Mouse (Mus musculus) CH12.LX (cell line): Measurements from ENCODE around the gene Fbxo44. TPM values are rescaled to one million over a fixed set of nuclear protein-coding genes. Genes with fewer than 3 reads are reported as not detected.

ENCODE experiments used
- DNase-seq: peaks from one replicate; pipeline ENCODE4 v3.0.0-alpha.2; 2013; ENCODE audit errors: extremely low read depth
- H3K27ac ChIP-seq: 2 replicates; pipeline ENCODE4 v1.5.1; 2012; ENCODE audit warnings: low read depth, mild to moderate bottlenecking, control low read depth, moderate library complexity; ENCODE audit not compliant: insufficient read depth
- H3K27me3 ChIP-seq: replicated peaks from 2 replicates; pipeline ENCODE3; 2012; ENCODE audit warnings: inconsistent platforms
- H3K36me3 ChIP-seq, 2 experiments: replicated peaks in 1 of 2; 2 replicates each; pipeline versions ENCODE3 to v1.6.1; 2012; ENCODE audit warnings: inconsistent platforms in 1 of 2, low read length in 1 of 2, mild to moderate bottlenecking in 1 of 2, mixed read lengths in 1 of 2, moderate library complexity in 1 of 2; ENCODE audit not compliant: control insufficient read depth in 1 of 2, insufficient read depth in 1 of 2
- H3K4me1 ChIP-seq, 2 experiments: 2 replicates each; pipeline ENCODE4 v1.6.1; 2012; ENCODE audit warnings: inconsistent platforms in 1 of 2, moderate library complexity in 1 of 2; ENCODE audit not compliant: insufficient read depth in 2 of 2, control insufficient read depth in 1 of 2
- H3K4me2 ChIP-seq: 2 replicates; pipeline ENCODE4 v1.6.1; 2012; ENCODE audit warnings: low read depth, mild to moderate bottlenecking, control low read depth; ENCODE audit not compliant: poor library complexity, insufficient read depth, severe bottlenecking
- H3K4me3 ChIP-seq, 3 experiments: fragments of 150-350 bp in 1 of 3; sonication (generic) in 1 of 3; replicated peaks in 1 of 3; 2 replicates each; pipeline versions ENCODE3 to v1.5.1; 2011 to 2012; ENCODE audit warnings: low read depth in 2 of 3, low read length in 2 of 3, mild to moderate bottlenecking in 2 of 3, moderate library complexity in 2 of 3, control low read depth in 1 of 3, improper control_type of control experiment in 1 of 3, inconsistent platforms in 1 of 3, mixed read lengths in 1 of 3; ENCODE audit not compliant: poor library complexity in 1 of 3
- H3K79me2 ChIP-seq: replicated peaks from 2 replicates; pipeline ENCODE4 v1.6.1; 2012; ENCODE audit warnings: mild to moderate bottlenecking, moderate library complexity; ENCODE audit not compliant: control insufficient read depth, poor library complexity, insufficient read depth, severe bottlenecking; ENCODE audit errors: extremely low read depth
- H3K9ac ChIP-seq: 2 replicates; pipeline ENCODE4 v1.6.1; 2012; ENCODE audit warnings: low read depth, mild to moderate bottlenecking, control low read depth, moderate library complexity; ENCODE audit not compliant: insufficient read depth
- H3K9me3 ChIP-seq: replicated peaks from 2 replicates; pipeline ENCODE3; 2012; ENCODE audit warnings: low read length, inconsistent platforms, mixed read lengths
- BHLHE40 ChIP-seq: IDR thresholded peaks from 2 replicates; pipeline ENCODE4 v1.6.1; 2011; ENCODE audit warnings: mild to moderate bottlenecking, low read depth, low read length, improper control_type of control experiment
- E2F4 ChIP-seq: IDR thresholded peaks from 2 replicates; pipeline ENCODE4 v1.6.1; 2011; ENCODE audit warnings: low read depth, low read length, improper control_type of control experiment; ENCODE audit not compliant: insufficient replicate concordance
- ETS1 ChIP-seq: conservative IDR thresholded peaks from 2 replicates; pipeline ENCODE4 v1.6.1; 2012; ENCODE audit warnings: low read depth, mild to moderate bottlenecking, inconsistent platforms, low read length, improper control_type of control experiment, moderate library complexity
- GABPA ChIP-seq: IDR thresholded peaks from 2 replicates; pipeline ENCODE4 v1.6.1; 2012; ENCODE audit warnings: low read depth, low read length, improper control_type of control experiment, inconsistent platforms; ENCODE audit not compliant: insufficient replicate concordance
- JUN ChIP-seq: IDR thresholded peaks from 2 replicates; pipeline ENCODE4 v1.6.1; 2011; ENCODE audit warnings: low read depth, mild to moderate bottlenecking, low read length, improper control_type of control experiment, moderate library complexity; ENCODE audit not compliant: insufficient read depth
- JUND ChIP-seq: conservative IDR thresholded peaks from 2 replicates; pipeline ENCODE4 v1.6.1; 2011; ENCODE audit warnings: low read depth, low read length, improper control_type of control experiment
- KAT2A ChIP-seq: IDR thresholded peaks from 2 replicates; pipeline ENCODE4 v1.6.1; 2012; ENCODE audit warnings: low read length, improper control_type of control experiment, inconsistent platforms; ENCODE audit not compliant: insufficient replicate concordance
- MAFK ChIP-seq: IDR thresholded peaks from 2 replicates; pipeline ENCODE4 v1.6.1; 2011; ENCODE audit warnings: low read length, improper control_type of control experiment; ENCODE audit not compliant: insufficient replicate concordance
- MEF2A ChIP-seq: IDR thresholded peaks from 2 replicates; pipeline ENCODE4 v1.6.1; 2014; ENCODE audit warnings: low read depth, mild to moderate bottlenecking, inconsistent platforms, low read length, improper control_type of control experiment, borderline replicate concordance
- MXI1 ChIP-seq: IDR thresholded peaks from 2 replicates; pipeline ENCODE4 v1.6.1; 2011; ENCODE audit warnings: mild to moderate bottlenecking, low read depth, low read length, improper control_type of control experiment
- NRF1 ChIP-seq: IDR thresholded peaks from 2 replicates; pipeline ENCODE4 v1.6.1; 2014; ENCODE audit warnings: low read depth, mild to moderate bottlenecking, inconsistent platforms, low read length, improper control_type of control experiment, moderate library complexity
- PAX5 ChIP-seq: IDR thresholded peaks from 2 replicates; pipeline ENCODE4 v1.6.1; 2012; ENCODE audit warnings: low read length, inconsistent platforms, mixed read lengths
- SIN3A ChIP-seq: IDR thresholded peaks from 2 replicates; pipeline ENCODE4 v1.6.1; 2012; ENCODE audit warnings: low read length, improper control_type of control experiment, inconsistent platforms
- USF1 ChIP-seq: IDR thresholded peaks from 2 replicates; pipeline ENCODE4 v1.6.1; 2014; ENCODE audit warnings: low read depth, mild to moderate bottlenecking, inconsistent platforms, low read length, improper control_type of control experiment
- USF2 ChIP-seq: conservative IDR thresholded peaks from 2 replicates; pipeline ENCODE4 v1.6.1; 2011; ENCODE audit warnings: low read depth, low read length, improper control_type of control experiment
- ZMIZ1 ChIP-seq: IDR thresholded peaks from 2 replicates; pipeline ENCODE4 v1.6.1; 2012; ENCODE audit warnings: low read depth, mild to moderate bottlenecking, inconsistent platforms, low read length, improper control_type of control experiment
- dilution Hi-C: fragments of 300-500 bp; cut with MboI; formaldehyde crosslinking; loops from 2 replicates; pipeline ENCODE4 v1.14.3; 2020; ENCODE audit warnings: low sequenced_read_pairs; ENCODE audit not compliant: extremely low pct_unique_long_range_greater_than_20kb, extremely low pct_ligation_motif_present
- in situ Hi-C: fragments of 300-500 bp; cut with MboI; formaldehyde crosslinking; loops from 3 replicates; pipeline ENCODE4 v1.14.3; 2019; ENCODE audit warnings: low sequenced_read_pairs, low pct_ligation_motif_present, low pct_unique_long_range_greater_than_20kb, mixed read lengths
- polyA plus RNA-seq: library from polyadenylated mRNA; unstranded; fragments of >175 nt; gene quantifications from 2 replicates; pipeline ENCODE4 v1.2.1, GENCODE M21; 2012; ENCODE audit warnings: low read depth; ENCODE audit not compliant: insufficient read length
- total RNA-seq, 2 experiments: library from RNA; depleted of rRNA; stranded (reverse); fragments of 300-350 nt in 1 of 2; fragments of >200 nt in 1 of 2; gene quantifications; 2 replicates each; pipeline ENCODE4 v1.2.3; 2012 to 2014

Gene Fbxo44
- total and polyA plus RNA-seq, 3 experiments: 2.1 to 10.6 (median 2.8) TPM

- no peak for DNase-seq
- dilution Hi-C loops: no loop called here
- peaks cover 19% of the 10 kb centered on the region for H3K9me3 ChIP-seq
- no peak for TF ChIP-seq MXI1
- TF ChIP-seq SIN3A: no peak
- no peak for TF ChIP-seq MEF2A
- TF ChIP-seq PAX5: no peak
- TF ChIP-seq NRF1: no peak
- no peak for TF ChIP-seq MAFK
- no peak for TF ChIP-seq JUND
- TF ChIP-seq GABPA: no peak
- no peak for TF ChIP-seq ETS1
- no peak for TF ChIP-seq KAT2A
- TF ChIP-seq, all 38 proteins: peak for 0
- H3K27me3 ChIP-seq: peaks cover 60% of the 10 kb centered on the region
- H3K9ac ChIP-seq: no peak overlapping the region
- no peak overlapping the region for H3K4me2 ChIP-seq
- no peak overlapping the region for H3K4me3 ChIP-seq
- H3K27ac ChIP-seq: no peak overlapping the region
- H3K79me2 ChIP-seq: no peaks in the 10 kb centered on the region
- no peaks in the 10 kb centered on the region for H3K36me3 ChIP-seq
- H3K4me1 ChIP-seq: no peaks in the 10 kb centered on the region
- in situ Hi-C loops: no loop called here
Observed at GRCm38 (mm10) chr4:148204061-148204872, 44.0 kb upstream of the Fbxo44 start.

- Histone ChIP-seq H3K9me3 (peaks cover 19% of the 10 kb centered on the region), H3K4me3 (no peak overlapping the region), H3K79me2 (no peaks in the 10 kb centered on the region), H3K4me2 (no peak overlapping the region), H3K27me3 (peaks cover 64% of the 10 kb centered on the region), H3K27ac (no peak overlapping the region), H3K4me1 (no peaks in the 10 kb centered on the region), H3K9ac (no peak overlapping the region), H3K36me3 (no peaks in the 10 kb centered on the region)
- no peak for TF ChIP-seq MEF2A
- no peak for TF ChIP-seq JUND
- no peak for TF ChIP-seq USF1
- TF ChIP-seq BHLHE40: no peak
- TF ChIP-seq MXI1: no peak
- TF ChIP-seq USF2: no peak
- no peak for TF ChIP-seq NRF1
- no peak for TF ChIP-seq SIN3A
- no peak for TF ChIP-seq JUN
- TF ChIP-seq E2F4: no peak
- TF ChIP-seq ZMIZ1: no peak
- no peak for TF ChIP-seq ETS1
- dilution Hi-C loops (no loop called here), in situ Hi-C loops (no loop called here)
- DNase-seq: no peak
Observed at GRCm38 (mm10) chr4:148203557-148203956, 43.3 kb upstream of the Fbxo44 start.
